Mouse (Mus musculus) layer of hippocampus, adult 18-20 months (tissue): Measurements from ENCODE around the gene Wnt1. TPM values are rescaled to one million over a fixed set of nuclear protein-coding genes. Genes with fewer than 3 reads are reported as not detected.
A peak's percentile ranks its signal among the peaks of the same experiment; 100 is the strongest.
"Not testable (repeated sequence)": the region's sequence is repeated elsewhere in the genome, so short reads cannot be mapped to it uniquely, and the experiment has no call there.

Experiments used
- DNase-seq, 2 experiments: peaks; one replicate each; pipeline ENCODE4 v3.0.0; 2022; ENCODE audit warnings: low spot score in 2 of 2
- long read RNA-seq: library from polyadenylated mRNA; stranded (forward); transcript quantifications from one replicate; pipeline ENCODE4 v2.0.0, GENCODE M21; 2021
- total RNA-seq, 2 experiments: library from RNA; stranded (reverse); gene quantifications; 2 replicates each; pipeline ENCODE4 v1.2.3; 2021

The Wnt1 gene
- not detected for total RNA-seq
- long read RNA-seq, partial matches to known transcripts, result 0 of 5 reads
- long read RNA-seq, other reads (novel, unspliced or antisense), result 5 of 5 reads

DNA sequence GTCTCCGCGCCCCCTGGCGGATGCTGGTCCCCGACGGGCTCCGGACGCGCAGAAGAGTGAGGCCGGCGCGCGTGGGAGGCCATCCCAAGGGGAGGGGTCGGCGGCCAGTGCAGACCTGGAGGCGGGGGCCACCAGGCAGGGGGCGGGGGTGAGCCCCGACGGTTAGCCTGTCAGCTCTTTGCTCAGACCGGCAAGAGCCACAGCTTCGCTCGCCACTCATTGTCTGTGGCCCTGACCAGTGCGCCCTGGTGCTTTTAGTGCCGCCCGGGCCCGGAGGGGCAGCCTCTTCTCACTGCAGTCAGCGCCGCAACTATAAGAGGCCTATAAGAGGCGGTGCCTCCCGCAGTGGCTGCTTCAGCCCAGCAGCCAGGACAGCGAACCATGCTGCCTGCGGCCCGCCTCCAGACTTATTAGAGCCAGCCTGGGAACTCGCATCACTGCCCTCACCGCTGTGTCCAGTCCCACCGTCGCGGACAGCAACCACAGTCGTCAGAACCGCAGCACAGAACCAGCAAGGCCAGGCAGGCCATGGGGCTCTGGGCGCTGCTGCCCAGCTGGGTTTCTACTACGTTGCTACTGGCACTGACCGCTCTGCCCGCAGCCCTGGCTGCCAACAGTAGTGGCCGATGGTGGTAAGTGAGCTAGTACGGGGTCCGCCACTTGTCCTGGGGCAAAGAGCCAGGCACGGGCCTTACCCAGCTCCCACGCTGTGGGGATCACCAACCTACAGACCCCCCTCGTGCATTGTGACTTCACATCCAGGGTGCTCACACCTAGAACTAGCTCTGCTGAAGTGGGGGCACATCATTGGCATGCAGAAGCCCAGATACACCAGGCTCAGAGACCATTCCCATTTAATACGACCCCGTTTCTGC lies at the start of gene Wnt1:
Gene Wnt1 (plus strand): TSS at position 197 of the 875 bp plus-strand sequence.
- DNase-seq, result no peak

GRCm38 (mm10) chr15:98740219-98740618 lies 49.4 kb upstream of the Wnt1 start:
- DNase-seq, result no peak

DNA sequence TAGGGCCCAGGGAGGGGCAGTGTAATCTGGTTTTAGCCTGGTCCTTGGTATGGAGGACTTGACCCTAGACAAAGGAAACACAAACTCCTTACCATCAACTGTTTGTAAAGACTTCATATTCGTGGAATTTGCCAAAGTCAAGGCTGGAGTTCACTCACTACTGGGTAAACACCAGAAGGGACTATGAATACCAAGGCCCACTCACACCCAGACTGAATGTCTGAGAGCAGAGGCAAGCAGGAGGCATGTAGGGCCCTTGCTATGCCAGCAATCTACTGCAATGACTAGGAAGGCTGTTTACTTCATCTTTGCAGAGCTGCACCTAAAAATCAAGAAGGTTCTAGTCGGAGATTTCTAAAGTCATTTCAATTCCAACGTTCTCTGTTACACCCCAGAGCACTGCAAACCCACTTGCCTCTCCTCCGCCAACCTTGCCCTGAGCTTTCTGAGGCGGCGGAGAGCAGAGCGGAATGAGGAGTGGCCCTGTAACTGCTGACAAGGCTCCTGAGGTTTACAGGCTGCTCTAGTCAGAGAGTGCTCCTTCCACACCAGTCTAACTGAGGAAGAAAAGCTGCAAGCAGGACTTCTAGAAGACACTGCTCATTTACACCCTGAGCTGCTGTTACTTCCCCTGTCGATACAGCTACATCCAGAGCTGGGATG lies 46.8 kb upstream of the Wnt1 start:
- no peak for DNase-seq

DNA sequence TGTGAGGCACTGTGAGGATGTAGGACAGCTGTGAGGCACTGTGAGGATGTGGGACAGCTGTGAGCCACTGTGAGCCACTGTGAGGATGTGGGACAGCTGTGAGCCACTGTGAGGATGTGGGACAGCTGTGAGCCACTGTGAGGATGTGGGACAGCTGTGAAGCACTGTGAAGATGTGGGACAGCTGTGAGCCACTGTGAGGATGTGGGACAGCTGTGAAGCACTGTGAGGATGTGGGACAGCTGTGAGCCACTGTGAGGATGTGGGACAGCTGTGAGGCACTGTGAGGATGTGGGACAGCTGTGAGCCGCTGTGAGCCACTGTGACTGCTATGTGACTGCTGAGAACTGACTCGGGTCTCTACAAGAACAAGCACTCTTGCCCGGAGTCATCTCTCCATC lies 45.8 kb upstream of the Wnt1 start:
- DNase-seq, result not testable (repeated sequence)

DNA sequence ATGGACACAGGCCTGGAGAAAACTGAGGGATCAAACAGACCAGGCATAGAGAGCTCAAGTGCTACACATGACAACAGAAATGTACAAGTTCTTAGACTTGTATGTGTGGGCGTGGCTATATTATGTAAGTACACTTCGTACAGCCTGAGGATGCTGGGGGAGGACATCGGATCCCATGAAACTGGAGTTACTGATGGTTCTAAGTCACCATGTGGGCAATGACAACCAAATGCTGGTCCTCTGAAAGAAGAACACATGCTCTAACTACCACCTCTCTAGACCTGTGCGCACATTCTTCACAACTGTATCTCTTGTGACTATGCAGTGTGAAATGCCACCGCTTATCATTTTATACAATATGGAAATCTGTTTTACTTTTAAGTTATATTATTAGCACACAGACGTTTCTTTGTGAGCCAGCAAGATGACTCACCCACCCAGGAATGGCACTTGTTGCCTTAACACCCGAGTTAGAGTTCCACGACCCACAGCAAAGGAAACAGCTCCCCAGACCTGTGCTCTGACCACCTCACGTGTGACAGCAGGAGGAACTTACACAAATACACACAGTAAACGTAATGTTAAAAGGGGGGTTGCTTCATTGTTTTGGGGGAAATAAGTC lies 43.2 kb upstream of the Wnt1 start:
- DNase-seq, result peak in 1 of 2 experiments; percentile 44

- no peak for DNase-seq
These were observed 42.4 kb upstream of the Wnt1 start for GRCm38 (mm10) chr15:98747296-98747695.

DNA sequence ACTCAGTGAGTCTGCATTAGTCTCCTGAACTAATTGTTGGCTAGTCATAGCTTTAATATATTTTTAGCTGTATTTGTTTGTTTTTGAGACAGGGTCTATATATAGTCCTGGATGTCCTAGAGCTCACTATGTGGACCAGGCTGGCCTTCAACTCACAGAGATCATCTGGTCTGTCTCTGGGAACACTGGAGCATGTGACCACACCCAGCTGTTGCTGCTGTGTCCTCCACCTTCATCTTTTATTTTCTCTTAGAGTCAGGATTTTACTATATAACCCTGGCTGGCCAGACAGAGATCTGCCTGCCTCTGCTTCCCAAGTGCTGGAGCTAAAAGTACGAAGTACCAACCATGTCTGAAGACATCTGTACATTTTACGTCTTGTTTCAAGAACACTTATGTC lies 40.6 kb upstream of the Wnt1 start:
- DNase-seq, result no peak

DNA sequence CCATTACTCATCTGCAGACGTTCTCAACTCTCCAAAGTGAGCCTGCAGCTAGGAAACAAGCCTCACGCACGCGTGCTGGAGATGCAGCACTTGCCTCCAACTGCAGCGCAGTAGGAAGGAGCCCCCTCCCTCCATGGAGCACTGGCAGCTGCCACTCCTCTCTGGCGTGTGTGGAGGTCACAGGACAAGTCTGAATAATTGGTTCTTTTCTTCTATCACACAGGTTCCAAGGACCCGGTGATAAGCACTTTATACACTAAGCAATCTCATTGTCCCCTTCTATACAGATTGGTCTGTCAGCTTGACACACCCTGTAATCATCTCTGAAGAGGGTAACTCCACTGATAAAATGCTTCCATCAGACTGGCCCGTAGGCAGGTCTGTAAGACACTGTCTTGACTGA lies 36.6 kb upstream of the Wnt1 start:
- DNase-seq, result peak in 1 of 2 experiments; percentile 45

DNA sequence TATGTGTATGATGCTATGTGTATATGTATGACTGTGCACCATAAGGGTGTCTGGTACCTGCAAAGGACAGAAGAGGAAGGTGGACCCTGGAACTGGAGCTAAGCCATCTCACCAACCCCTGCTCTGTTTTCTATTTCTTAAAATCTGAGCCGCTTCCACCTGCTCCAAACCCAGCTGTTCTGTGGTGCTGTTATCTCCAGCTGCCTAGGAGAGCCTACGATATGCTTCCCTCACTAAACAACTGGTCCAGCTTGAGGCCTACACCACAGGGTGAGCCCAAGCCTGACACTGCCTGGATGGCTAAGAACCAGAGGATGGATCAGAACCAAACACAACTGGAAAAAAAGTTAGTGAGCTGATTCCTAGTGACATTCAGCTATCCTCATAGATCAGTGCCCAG lies 35.5 kb upstream of the Wnt1 start:
- DNase-seq, result no peak

DNA sequence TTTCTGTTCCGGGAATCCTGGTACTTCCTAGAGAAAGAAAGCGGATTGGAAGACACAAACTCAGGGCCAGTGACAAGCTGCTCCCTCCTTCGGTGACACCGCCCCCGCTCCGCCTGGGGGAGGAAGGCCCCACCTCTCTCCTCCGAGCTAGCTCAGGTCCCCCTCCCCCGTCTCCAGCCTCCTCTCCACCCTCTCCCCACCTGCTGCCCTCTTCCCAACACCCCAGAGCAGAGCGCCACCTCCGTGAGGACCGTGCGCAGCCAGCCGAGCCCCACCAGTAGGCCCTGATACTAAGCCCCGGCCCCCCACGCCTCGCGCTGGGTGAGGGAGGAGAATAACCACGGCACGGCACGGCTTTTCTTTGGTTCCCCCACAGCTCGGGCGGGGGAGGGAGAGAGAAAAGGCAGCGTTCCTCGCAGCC lies 27.4 kb upstream of the Wnt1 start:
- peak; percentile 73 to 82 for DNase-seq

DNA sequence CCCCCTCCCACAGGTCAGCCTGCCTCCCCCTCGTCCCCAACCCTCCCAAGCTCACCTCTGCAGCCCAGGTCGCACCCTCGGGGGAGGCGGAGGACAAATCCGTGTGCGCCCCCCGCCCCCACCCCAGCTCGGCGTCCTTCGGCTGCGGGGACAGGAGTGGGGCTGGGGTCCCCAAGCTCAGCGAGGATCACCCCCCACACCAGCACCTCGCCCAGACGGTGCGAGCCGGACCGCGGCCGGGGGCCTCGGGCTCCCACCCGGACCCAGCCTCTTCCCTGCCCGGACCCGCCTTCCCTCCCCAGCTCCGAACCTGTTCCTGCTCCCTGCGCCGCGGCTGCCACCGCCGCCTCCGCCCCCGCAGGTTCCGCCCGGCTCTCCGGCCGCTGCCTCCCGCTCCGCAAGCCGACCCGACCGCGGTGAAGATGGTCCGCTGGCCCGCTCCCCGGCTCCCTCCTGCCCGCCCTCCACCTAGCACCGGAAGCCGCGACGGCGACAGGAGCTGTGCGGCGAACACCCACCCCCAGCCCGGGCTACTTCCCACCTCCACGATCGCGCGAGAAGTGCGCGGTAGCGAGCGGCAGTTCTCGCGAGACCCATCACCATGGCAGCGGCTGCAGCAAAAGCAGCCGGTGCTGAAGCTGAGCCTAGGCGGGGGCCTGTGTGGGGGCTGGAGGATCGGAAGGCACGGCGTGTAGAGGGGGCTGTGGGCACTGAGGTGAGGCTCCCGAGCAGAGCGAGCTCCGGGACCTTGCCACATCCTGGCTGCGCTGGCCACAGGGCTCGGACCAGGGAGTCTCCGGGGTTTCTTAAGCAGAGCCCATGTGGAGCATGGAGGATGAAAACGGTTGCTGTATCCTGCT lies 26.8 kb upstream of the Wnt1 start, which contains the start of gene Arf3:
Gene Arf3 (minus strand): TSS at position 545 of the 860 bp plus-strand sequence.
- DNase-seq, result peak; percentile 97

GRCm38 (mm10) chr15:98765929-98766328 lies 23.7 kb upstream of the Wnt1 start:
- DNase-seq, result no peak

DNA sequence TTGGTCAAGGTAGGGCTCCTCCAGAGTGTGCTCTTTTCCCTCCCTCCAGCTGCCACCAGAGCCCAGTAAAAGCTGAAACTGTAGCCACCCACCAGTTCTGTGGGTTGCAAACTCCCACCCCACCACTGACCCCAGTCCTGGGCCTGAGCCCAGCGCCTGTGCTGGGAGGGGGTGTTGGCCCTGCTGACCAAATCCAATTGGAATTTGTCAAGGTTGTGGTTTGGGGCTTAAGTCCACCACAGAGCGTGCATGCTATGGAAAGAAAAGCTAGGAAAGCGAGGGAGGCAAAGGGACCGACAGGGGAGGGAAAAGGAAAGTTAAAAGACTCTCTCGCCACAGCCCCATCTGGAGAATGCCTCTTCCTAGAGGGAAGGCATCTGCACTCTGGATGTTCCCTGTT lies 21.4 kb upstream of the Wnt1 start:
- no peak for DNase-seq

GRCm38 (mm10) chr15:98771813-98772425 lies 17.7 kb upstream of the Wnt1 start:
- no peak for DNase-seq

GRCm38 (mm10) chr15:98772511-98773211 lies 17.0 kb upstream of the Wnt1 start:
- DNase-seq, result no peak

- no peak for DNase-seq
These were observed 15.6 kb upstream of the Wnt1 start for GRCm38 (mm10) chr15:98774096-98774495.

GRCm38 (mm10) chr15:98775533-98775932 lies 14.1 kb upstream of the Wnt1 start:
- no peak for DNase-seq

- DNase-seq, result no peak
These were observed 13.2 kb upstream of the Wnt1 start for GRCm38 (mm10) chr15:98776280-98777004.

GRCm38 (mm10) chr15:98777005-98777616 lies 12.5 kb upstream of the Wnt1 start:
- DNase-seq, result no peak
